Mouse (Mus musculus): ENCODE data around the gene Ntng1. TPM values are rescaled to one million over a fixed set of nuclear protein-coding genes. Genes with fewer than 3 reads are reported as not detected.

The Ntng1 gene
- polyA plus RNA-seq, 2 experiments, result 5.7 to 7.4 TPM

DNA sequence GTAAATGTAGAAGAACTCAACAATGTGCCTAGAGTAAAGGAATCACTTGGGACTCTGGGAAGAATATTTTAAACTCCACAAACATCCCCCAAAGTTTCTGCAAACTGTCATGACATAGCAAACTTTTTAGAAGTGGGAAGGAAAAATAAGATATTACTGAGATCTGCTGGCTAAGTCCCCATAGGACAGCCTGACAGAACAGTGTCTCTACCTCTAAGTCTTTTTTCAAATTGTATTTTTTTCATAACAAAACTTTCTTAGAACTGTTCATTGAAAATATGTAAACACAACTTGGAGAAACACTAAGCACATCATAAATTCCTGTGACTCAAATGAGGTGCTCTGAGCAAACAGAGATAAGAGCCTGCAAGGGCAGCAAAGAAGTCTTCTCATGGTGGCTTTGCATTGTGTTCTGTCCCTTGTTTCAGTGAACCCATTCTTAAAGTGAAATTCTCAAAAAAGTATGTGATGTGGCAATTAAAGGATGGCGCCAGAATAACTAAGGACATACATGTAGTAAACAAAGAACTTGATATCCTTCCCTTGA lies 100.1 kb downstream of the Ntng1 start:
- DNase-seq (ENCODE audit: low spot score) (no peak), ATAC-seq (ENCODE audit: low FRiP score, low read depth) (no peak)
- Histone ChIP-seq H3K4me2 (replicated peaks; ENCODE audit: low read depth, low read length, severe bottlenecking) (no peak overlapping the region), H3K9ac (ENCODE audit: low read depth, low read length, severe bottlenecking) (no peak overlapping the region), H3K9me3 (ENCODE audit: control insufficient read depth, low read length) (no peaks in the 10 kb centered on the region), H3K36me3 (ENCODE audit: control insufficient read depth, insufficient read depth, low read length) (no peaks in the 10 kb centered on the region), H3K4me1 (ENCODE audit: control insufficient read depth, insufficient read depth, low read length) (peaks cover 2% of the 10 kb centered on the region; the same call in 1 of the 2 replicates), H3K4me3 (replicated peaks; ENCODE audit: low read length) (no peak overlapping the region), H3K27me3 (ENCODE audit: control insufficient read depth, insufficient read depth, low read length) (no peaks in the 10 kb centered on the region), H3K27ac (replicated peaks; ENCODE audit: low read depth, low read length) (no peak overlapping the region)
- TF ChIP-seq POLR2A (IDR thresholded peaks at IDR 0.05; ENCODE audit: borderline replicate concordance, extremely low read depth, insufficient read depth, insufficient read length), result no peak
- 94% methylated on average over 1 of the region's 1 CpGs for WGBS

DNA sequence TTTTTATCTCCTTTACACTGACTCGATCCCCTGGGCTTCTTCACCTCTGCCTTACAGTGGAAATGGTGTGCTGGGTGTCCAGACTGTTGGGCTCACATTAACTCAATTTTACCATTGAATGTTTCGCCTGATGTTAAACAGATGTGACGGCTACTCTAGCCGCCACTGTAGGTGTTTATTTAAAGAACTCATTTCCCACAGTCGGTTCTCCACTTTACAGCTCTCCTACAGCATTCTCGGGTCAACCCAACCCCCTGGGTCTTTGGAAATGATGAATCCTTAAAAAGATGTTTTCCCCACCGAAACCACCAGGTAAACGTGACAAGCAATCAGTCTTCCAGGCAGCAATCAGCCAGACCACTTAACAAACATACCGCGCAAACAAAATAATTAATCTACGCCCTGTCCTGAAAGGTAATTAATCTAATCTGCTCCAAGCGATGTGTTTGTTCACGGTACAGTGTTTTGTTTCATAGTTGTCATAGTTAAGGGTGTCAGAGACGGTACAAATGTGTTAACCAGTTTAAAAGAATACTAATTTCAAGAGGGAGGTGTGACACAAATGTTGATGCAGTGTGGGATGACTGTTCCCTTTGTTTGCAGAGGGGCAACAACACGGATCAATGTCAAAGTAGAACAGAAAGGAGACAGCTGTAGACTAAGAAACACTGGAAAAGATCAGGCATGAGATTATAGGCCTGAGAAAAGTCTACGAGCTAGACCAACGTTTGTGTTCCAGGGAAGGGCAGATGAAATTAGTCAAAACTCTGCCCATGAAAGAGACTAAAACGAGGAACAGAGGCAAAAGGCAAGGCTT lies 120.8 kb downstream of the Ntng1 start:
- Histone ChIP-seq H3K9ac (ENCODE audit: low read depth, low read length, severe bottlenecking) (no peak overlapping the region), H3K4me1 (ENCODE audit: control insufficient read depth, insufficient read depth, low read length) (peaks cover 11% of the 10 kb centered on the region), H3K27ac (replicated peaks; ENCODE audit: low read depth, low read length) (no peak overlapping the region), H3K4me2 (replicated peaks; ENCODE audit: low read depth, low read length, severe bottlenecking) (no peak overlapping the region; the same call in 1 of the 2 replicates), H3K36me3 (ENCODE audit: control insufficient read depth, insufficient read depth, low read length) (no peaks in the 10 kb centered on the region), H3K4me3 (replicated peaks; ENCODE audit: low read length) (no peak overlapping the region), H3K27me3 (ENCODE audit: control insufficient read depth, insufficient read depth, low read length) (no peaks in the 10 kb centered on the region), H3K9me3 (ENCODE audit: control insufficient read depth, low read length) (no peaks in the 10 kb centered on the region)
- WGBS, result 14% methylated on average over 18 of the region's 18 CpGs
- DNase-seq (ENCODE audit: low spot score), result peak; percentile 18
- no peak for TF ChIP-seq POLR2A (IDR thresholded peaks at IDR 0.05; ENCODE audit: borderline replicate concordance, extremely low read depth, insufficient read depth, insufficient read length)
- ATAC-seq (ENCODE audit: low FRiP score, low read depth), result peak; percentile 57

DNA sequence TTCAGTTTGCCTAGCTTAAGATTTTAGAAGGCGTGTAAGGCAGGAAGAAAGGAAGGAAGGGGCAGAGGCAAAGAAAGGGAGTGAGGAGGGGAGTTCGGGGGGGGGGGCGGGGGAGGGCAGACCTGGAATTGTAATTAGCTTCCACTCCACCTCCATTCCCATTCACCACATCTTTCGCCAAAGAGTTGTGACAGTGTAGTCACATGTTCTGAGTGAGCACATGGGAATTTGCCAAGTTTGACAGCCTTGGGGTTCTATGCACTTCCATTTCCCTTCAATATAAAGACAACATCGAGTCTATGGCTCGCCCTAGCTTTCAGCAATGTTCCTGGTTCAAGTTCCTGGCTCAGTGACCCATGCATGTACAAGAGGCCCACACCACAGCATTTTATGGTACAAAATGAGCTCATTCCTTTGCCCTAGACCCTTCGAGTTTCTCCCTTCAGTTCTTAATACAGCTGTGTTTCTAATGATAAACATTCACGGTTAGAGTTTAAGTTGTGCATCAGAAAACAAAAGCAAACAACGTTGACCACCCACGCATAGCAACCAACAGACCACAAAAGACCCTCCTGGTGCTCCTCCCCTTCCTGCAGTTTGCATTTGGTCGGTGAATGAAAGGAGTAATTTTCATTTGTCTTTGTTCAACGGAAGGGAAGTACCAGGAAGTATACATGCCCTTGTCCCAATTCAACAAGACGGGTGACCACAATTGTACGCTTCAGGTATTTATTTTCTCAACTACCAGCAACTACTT lies 132.8 kb downstream of the Ntng1 start:
- DNase-seq (ENCODE audit: low spot score) (no peak), ATAC-seq (ENCODE audit: low FRiP score, low read depth) (no peak)
- Histone ChIP-seq H3K9me3 (ENCODE audit: control insufficient read depth, low read length) (no peaks in the 10 kb centered on the region), H3K4me2 (replicated peaks; ENCODE audit: low read depth, low read length, severe bottlenecking) (no peak overlapping the region), H3K27me3 (ENCODE audit: control insufficient read depth, insufficient read depth, low read length) (no peaks in the 10 kb centered on the region), H3K27ac (replicated peaks; ENCODE audit: low read depth, low read length) (no peak overlapping the region), H3K4me1 (ENCODE audit: control insufficient read depth, insufficient read depth, low read length) (no peaks in the 10 kb centered on the region), H3K4me3 (replicated peaks; ENCODE audit: low read length) (no peak overlapping the region), H3K9ac (ENCODE audit: low read depth, low read length, severe bottlenecking) (no peak overlapping the region), H3K36me3 (ENCODE audit: control insufficient read depth, insufficient read depth, low read length) (no peaks in the 10 kb centered on the region)
- no peak for TF ChIP-seq POLR2A (IDR thresholded peaks at IDR 0.05; ENCODE audit: borderline replicate concordance, extremely low read depth, insufficient read depth, insufficient read length)
- 69% methylated on average over 14 of the region's 14 CpGs for WGBS

DNA sequence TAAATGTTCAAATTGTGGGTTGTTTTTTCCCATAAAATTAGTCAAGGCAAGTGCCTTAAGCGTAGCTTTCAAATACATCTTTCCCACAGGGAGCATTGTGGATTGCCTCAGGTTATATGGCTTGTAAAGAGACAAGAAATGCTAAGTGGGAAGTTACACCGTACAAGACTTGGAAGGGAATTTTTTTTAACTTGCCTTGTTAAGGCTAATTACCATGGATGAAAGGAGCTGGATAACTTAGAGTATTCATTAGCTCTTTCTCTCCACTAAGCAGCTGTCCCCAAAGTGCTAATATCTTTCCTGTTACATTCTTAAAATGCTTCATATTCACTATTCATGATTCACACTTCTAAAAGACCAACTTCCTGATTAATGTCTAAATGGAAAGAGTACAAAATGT lies 133.4 kb downstream of the Ntng1 start:
- no peak for TF ChIP-seq POLR2A (IDR thresholded peaks at IDR 0.05; ENCODE audit: borderline replicate concordance, extremely low read depth, insufficient read depth, insufficient read length)
- H3K9ac ChIP-seq (ENCODE audit: low read depth, low read length, severe bottlenecking), result no peak overlapping the region
- H3K36me3 ChIP-seq (ENCODE audit: control insufficient read depth, insufficient read depth, low read length), result no peaks in the 10 kb centered on the region
- H3K4me1 ChIP-seq (ENCODE audit: control insufficient read depth, insufficient read depth, low read length), result no peaks in the 10 kb centered on the region
- ATAC-seq (ENCODE audit: low FRiP score, low read depth) (no peak), DNase-seq (ENCODE audit: low spot score) (no peak)
- no peaks in the 10 kb centered on the region for H3K9me3 ChIP-seq (ENCODE audit: control insufficient read depth, low read length)
- WGBS, result 20% methylated on average over 2 of the region's 2 CpGs
- H3K4me3 ChIP-seq (replicated peaks; ENCODE audit: low read length), result no peak overlapping the region
- no peaks in the 10 kb centered on the region for H3K27me3 ChIP-seq (ENCODE audit: control insufficient read depth, insufficient read depth, low read length)
- no peak overlapping the region for H3K4me2 ChIP-seq (replicated peaks; ENCODE audit: low read depth, low read length, severe bottlenecking)
- H3K27ac ChIP-seq (replicated peaks; ENCODE audit: low read depth, low read length), result no peak overlapping the region

DNA sequence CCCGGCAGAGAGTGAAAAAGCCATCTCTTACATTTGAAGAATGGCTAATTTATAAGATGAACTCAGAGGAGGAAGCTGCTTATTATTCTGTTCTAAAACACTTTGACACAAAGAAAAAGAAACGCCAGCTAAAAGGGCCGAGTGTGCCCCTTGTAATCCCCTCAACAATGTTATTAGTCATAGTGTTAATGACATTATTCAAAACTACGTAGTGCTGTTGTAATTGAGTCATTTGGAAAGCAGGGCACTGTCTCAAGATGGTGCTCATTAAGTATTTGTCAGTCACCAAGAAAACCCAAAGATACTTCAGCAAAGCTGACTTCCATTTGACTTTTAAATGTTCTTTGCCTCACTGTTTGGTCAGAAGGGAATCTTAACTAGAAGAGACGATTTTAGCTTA lies 143.5 kb downstream of the Ntng1 start:
- Histone ChIP-seq H3K4me2 (replicated peaks; ENCODE audit: low read depth, low read length, severe bottlenecking) (no peak overlapping the region), H3K4me3 (replicated peaks; ENCODE audit: low read length) (no peak overlapping the region), H3K36me3 (ENCODE audit: control insufficient read depth, insufficient read depth, low read length) (no peaks in the 10 kb centered on the region), H3K9me3 (ENCODE audit: control insufficient read depth, low read length) (no peaks in the 10 kb centered on the region), H3K4me1 (ENCODE audit: control insufficient read depth, insufficient read depth, low read length) (no peaks in the 10 kb centered on the region), H3K27me3 (ENCODE audit: control insufficient read depth, insufficient read depth, low read length) (no peaks in the 10 kb centered on the region), H3K27ac (replicated peaks; ENCODE audit: low read depth, low read length) (no peak overlapping the region), H3K9ac (ENCODE audit: low read depth, low read length, severe bottlenecking) (no peak overlapping the region)
- no peak for ATAC-seq (ENCODE audit: low FRiP score, low read depth)
- 39% methylated on average over 5 of the region's 5 CpGs for WGBS
- TF ChIP-seq POLR2A (IDR thresholded peaks at IDR 0.05; ENCODE audit: borderline replicate concordance, extremely low read depth, insufficient read depth, insufficient read length), result no peak
- DNase-seq (ENCODE audit: low spot score), result no peak
